Mouse (Mus musculus) heart, adult 2 months (tissue): ENCODE data around the gene Saa3. TPM values are rescaled to one million over a fixed set of nuclear protein-coding genes. Genes with fewer than 3 reads are reported as not detected.
A peak's percentile ranks its signal among the peaks of the same experiment; 100 is the strongest.

Experiments used
- DNase-seq, 2 experiments: peaks; one replicate each; pipeline ENCODE4 v3.0.0; 2021
- H3K27ac ChIP-seq: fragments of 200-600 bp; 2 replicates; pipeline ENCODE4 v1.8.1; 2022
- H3K27me3 ChIP-seq: fragments of 200-500 bp; 2 replicates; pipeline ENCODE4 v1.6.1; 2012; ENCODE audit warnings: mild to moderate bottlenecking, low read length, inconsistent platforms, mixed read lengths; ENCODE audit not compliant: control insufficient read depth, insufficient read depth
- H3K36me3 ChIP-seq: fragments of 200-500 bp; 2 replicates; pipeline ENCODE4 v1.6.1; 2012; ENCODE audit warnings: low read length, inconsistent platforms; ENCODE audit not compliant: control insufficient read depth, insufficient read depth
- H3K4me1 ChIP-seq: fragments of 200-500 bp; 2 replicates; pipeline ENCODE4 v1.6.1; 2011; ENCODE audit warnings: low read length; ENCODE audit not compliant: control insufficient read depth, insufficient read depth
- H3K4me3 ChIP-seq: fragments of 200-600 bp; 2 replicates; pipeline ENCODE4 v1.8.1; 2022
- H3K79me2 ChIP-seq: fragments of 200-500 bp; replicated peaks from 2 replicates; pipeline ENCODE4 v1.6.1; 2012; ENCODE audit warnings: mild to moderate bottlenecking, inconsistent platforms, low read length, moderate library complexity, mixed read lengths; ENCODE audit not compliant: control insufficient read depth, insufficient read depth
- H3K9ac ChIP-seq: fragments of 200-500 bp; 2 replicates; pipeline ENCODE4 v1.6.1; 2012; ENCODE audit warnings: low read depth, mild to moderate bottlenecking, control low read depth, inconsistent platforms, low read length, mixed read lengths
- CTCF ChIP-seq: fragments of 200-600 bp; IDR thresholded peaks from 2 replicates; pipeline ENCODE4 v1.8.1; 2022; ENCODE audit warnings: antibody characterized with exemption, mild to moderate bottlenecking, moderate library complexity
- EP300 ChIP-seq: fragments of 200-500 bp; IDR thresholded peaks from 2 replicates; pipeline ENCODE4 v1.6.1; 2011; ENCODE audit warnings: low read depth, low read length, control low read depth; ENCODE audit not compliant: insufficient read depth
- POLR2A ChIP-seq: fragments of 200-500 bp; IDR thresholded peaks from 2 replicates; pipeline ENCODE4 v1.6.1; 2011; ENCODE audit warnings: mild to moderate bottlenecking, low read depth, low read length, control low read depth; ENCODE audit not compliant: insufficient read depth
- WGBS: fragments of 180-500 bp; shearing (Covaris S2); methylation state at CpG from one replicate; pipeline ENCODE4 v1.1.7; 2018; 5-methylcytosine and 5-hydroxymethylcytosine counted together
- intact Hi-C: fragments of 180-260 bp; cut with DNase I; formaldehyde crosslinking; loops from one replicate; pipeline ENCODE4 v1.15.1; 2025
- long read RNA-seq: library from polyadenylated mRNA; stranded (forward); transcript quantifications from one replicate; pipeline ENCODE4 v2.0.0, GENCODE M21; 2021
- polyA plus RNA-seq: library from polyadenylated mRNA; depleted of rRNA; stranded (reverse); fragments of >200 nt; gene quantifications from 2 replicates; pipeline ENCODE4 v1.2.3, GENCODE M21; 2012; rRNA removed
- total RNA-seq, 2 experiments: library from RNA; stranded (reverse); gene quantifications; 2 replicates each; pipeline ENCODE4 v1.2.3; 2021

Gene Saa3
- 1 to 10 TPM; 1.5 to 2.7 TPM for total RNA-seq
- polyA plus RNA-seq: 0.38 and 1.2 TPM in 2 replicates
- long read RNA-seq, partial matches to known transcripts: 0 of 1 reads
- long read RNA-seq, other reads (novel, unspliced or antisense): 0 of 1 reads

DNA sequence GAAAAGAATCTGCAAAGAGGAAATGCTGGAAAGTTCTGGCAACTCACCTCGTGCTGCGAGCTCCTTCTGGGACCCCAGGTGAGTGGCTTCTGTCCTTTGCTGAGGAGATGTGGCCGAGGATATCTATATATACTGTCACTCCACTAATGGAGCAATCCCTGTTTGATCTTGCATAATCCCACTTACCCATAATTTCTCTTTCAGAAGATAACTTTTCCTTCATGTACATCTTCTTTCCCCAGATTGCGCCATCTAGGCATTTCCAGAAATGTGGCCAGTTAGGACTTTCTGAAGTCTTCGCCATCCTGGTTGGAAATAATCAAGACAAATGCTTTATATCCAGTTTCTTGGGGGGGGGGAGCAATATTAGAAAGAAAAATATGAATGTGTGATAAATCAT is at the start of gene Saa3:
Gene Saa3, minus strand, starts transcription at position 101 of the 400 bp plus-strand sequence.
- Histone ChIP-seq H3K79me2 (no peaks in the 10 kb centered on the region), H3K9ac (no peak within 1 kb of the TSS), H3K36me3 (no peaks in the 10 kb centered on the region), H3K27ac (no peak within 1 kb of the TSS), H3K27me3 (no peaks in the 10 kb centered on the region; the same call in 1 of the 2 replicates), H3K4me1 (no peaks in the 10 kb centered on the region; the same call in 1 of the 2 replicates), H3K4me3 (no peak within 1 kb of the TSS)
- TF ChIP-seq EP300 (no peak), CTCF (no peak), POLR2A (no peak)
- 83% methylated on average over 5 of the region's 5 CpGs for WGBS
- intact Hi-C loops: loop anchor here (10.0 kb wide), 2 partner anchors 199 to 321 kb away; partner anchors contain the start of genes Kcnc1 and Tsg101
- DNase-seq: no peak

DNA sequence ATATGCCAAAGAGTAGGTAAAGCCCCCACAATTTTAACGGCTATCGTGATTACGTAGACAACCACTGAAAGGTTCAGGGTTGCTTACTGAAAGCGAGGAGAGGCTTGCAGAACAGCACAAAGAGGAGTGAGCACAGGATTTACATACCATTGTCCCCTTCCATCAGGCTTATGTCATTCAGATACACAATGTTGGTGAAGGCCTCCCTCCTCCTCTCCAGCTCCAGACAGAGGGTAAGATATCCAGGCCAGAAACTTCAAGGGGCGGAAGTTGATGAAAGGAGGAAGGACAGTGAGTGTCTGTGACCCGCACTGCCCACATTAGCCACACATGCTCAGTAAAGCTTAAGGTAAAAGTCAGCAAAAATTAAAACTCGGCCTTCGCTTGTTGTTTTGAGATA is 49.2 kb upstream of the Saa3 start:
- TF ChIP-seq POLR2A (no peak), EP300 (no peak), CTCF (no peak)
- H3K9ac ChIP-seq: no peak overlapping the region
- no peak overlapping the region for H3K27ac ChIP-seq
- H3K79me2 ChIP-seq: no peaks in the 10 kb centered on the region
- no peak overlapping the region for H3K4me3 ChIP-seq
- H3K36me3 ChIP-seq: no peaks in the 10 kb centered on the region
- intact Hi-C loops: no loop called here
- H3K27me3 ChIP-seq: no peaks in the 10 kb centered on the region
- no peak for DNase-seq
- H3K4me1 ChIP-seq: no peaks in the 10 kb centered on the region
- WGBS: 89% methylated on average over 8 of the region's 8 CpGs

DNA sequence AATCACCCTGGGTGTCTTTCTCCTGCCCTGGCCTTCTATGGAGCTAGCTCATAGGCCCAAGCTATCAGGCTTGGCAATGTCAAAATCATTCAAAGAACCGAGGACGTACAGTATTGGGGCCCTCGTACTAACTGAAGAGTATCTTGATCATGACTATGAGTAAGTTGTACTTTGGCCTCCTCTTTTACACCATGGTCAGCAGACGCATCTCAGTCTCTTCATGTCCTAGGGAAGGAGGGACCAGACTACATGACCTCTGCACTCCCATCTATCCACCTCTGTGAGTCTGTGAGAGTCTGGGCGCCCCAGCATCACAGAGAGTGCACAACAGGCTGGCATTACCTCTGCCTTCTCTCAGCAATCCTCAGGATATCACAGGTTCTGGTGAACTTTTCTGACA is 47.1 kb upstream of the Saa3 start:
- Histone ChIP-seq H3K36me3 (no peaks in the 10 kb centered on the region), H3K4me1 (no peaks in the 10 kb centered on the region), H3K4me3 (no peak overlapping the region), H3K27me3 (no peaks in the 10 kb centered on the region), H3K9ac (no peak overlapping the region), H3K27ac (no peak overlapping the region), H3K79me2 (no peaks in the 10 kb centered on the region)
- intact Hi-C loops: no loop called here
- no peak for DNase-seq
- WGBS: 92% methylated on average over 5 of the region's 5 CpGs
- TF ChIP-seq POLR2A: no peak
- no peak for TF ChIP-seq EP300
- TF ChIP-seq CTCF: no peak

DNA sequence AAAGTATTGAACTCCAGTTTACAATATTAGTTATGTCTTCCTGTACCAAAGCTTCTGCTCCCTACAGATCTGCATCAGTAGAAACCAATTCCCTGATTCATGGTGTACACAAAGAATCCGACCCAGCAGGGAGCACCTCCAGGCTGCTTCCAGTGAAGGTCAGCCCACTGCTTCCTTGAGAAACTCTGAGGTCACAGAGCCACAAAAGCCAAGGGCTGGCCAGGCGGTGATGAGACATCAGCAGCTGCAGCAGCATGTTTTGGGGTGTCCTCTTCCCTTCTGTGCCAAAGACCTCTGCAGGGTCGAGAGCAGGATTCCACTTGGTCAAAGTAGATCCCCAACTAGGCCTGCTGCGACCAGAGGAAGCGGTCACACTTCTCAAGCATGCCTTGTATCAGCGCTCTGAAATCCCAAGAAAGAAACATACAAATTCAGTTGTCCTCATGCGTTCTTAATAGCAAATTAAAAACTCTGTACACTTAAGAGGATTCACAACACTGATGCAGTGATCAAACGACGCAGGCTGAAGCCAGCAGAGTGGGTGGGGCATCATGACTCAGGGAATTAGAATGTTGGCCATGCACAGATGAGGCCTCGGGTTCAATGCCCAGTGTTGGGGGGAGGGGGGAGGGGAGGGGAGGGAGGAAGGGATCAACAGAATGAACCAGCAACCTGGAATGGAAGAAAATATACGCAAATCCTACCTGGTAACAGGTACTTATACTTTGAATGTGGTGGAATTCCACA is 45.7 kb upstream of the Saa3 start:
- H3K79me2 ChIP-seq: no peaks in the 10 kb centered on the region
- intact Hi-C loops: no loop called here
- no peak for DNase-seq
- WGBS: 66% methylated on average over 11 of the region's 11 CpGs
- TF ChIP-seq EP300: no peak
- no peaks in the 10 kb centered on the region for H3K27me3 ChIP-seq
- H3K27ac ChIP-seq: no peak overlapping the region
- no peaks in the 10 kb centered on the region for H3K4me1 ChIP-seq
- H3K4me3 ChIP-seq: no peak overlapping the region
- H3K36me3 ChIP-seq: no peaks in the 10 kb centered on the region
- H3K9ac ChIP-seq: no peak overlapping the region

DNA sequence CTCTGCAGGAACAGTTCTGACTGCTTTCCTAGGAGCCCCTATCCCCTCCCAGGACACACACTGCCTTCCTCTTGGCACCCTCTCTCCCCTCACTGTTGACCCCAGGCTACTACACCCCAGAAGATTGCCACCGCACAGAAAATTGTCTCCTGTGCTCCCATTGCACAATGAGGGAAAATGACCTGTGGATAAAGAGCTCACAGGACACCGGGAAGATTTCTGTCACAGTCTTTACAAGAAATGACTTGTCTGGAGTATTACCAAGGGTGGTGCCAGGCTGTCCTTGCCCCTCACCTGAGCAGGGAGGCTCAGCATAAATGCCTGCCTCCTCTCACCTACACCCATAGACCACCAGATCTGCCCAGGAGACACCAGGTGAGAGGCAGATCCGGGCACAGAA is 36.0 kb upstream of the Saa3 start, which contains the start of gene Saa2:
Gene Saa2, plus strand, starts transcription at position 301 of the 400 bp plus-strand sequence.
- Histone ChIP-seq H3K27ac (no peak within 1 kb of the TSS), H3K9ac (no peak within 1 kb of the TSS), H3K36me3 (no peaks in the 10 kb centered on the region), H3K4me1 (peaks cover 4% of the 10 kb centered on the region), H3K4me3 (no peak within 1 kb of the TSS), H3K27me3 (no peaks in the 10 kb centered on the region), H3K79me2 (no peaks in the 10 kb centered on the region)
- 64% methylated on average over 3 of the region's 3 CpGs for WGBS
- intact Hi-C loops: no loop called here
- no peak for TF ChIP-seq POLR2A
- no peak for TF ChIP-seq EP300
- TF ChIP-seq CTCF: no peak
- no peak for DNase-seq

DNA sequence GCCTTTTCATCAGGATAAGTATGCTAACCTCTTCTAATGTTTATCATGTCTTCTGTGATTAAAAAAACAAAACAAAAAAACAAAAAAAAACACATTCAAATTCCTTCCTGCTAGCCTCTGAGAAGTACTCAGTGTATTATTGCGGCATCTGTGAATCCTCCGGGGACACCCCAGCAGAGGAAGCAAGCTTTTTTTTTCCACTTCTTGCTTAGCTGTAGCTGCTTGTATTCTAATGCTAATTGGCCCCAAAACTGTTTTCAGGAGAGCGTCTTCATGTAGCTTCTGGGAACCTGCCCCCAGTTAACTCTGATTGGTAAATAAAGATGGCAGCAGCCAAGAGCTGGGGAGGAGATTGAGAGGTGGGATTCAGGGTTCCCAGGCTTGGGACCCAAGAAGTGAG is 33.0 kb upstream of the Saa3 start:
- H3K27me3 ChIP-seq: no peaks in the 10 kb centered on the region
- H3K79me2 ChIP-seq: no peaks in the 10 kb centered on the region
- no peak overlapping the region for H3K9ac ChIP-seq
- 42% methylated on average over 3 of the region's 3 CpGs for WGBS
- H3K27ac ChIP-seq: no peak overlapping the region
- TF ChIP-seq CTCF (no peak), POLR2A (no peak), EP300 (no peak)
- peak in 1 of 2 experiments; percentile 17 for DNase-seq
- intact Hi-C loops: no loop called here
- no peaks in the 10 kb centered on the region for H3K36me3 ChIP-seq
- H3K4me3 ChIP-seq: no peak overlapping the region
- peaks cover 4% of the 10 kb centered on the region for H3K4me1 ChIP-seq
